Mouse (Mus musculus) heart, embryonic 14.5 days (tissue): Measurements from ENCODE around the gene Myh11. TPM values are rescaled to one million over a fixed set of nuclear protein-coding genes. Genes with fewer than 3 reads are reported as not detected.
"Not testable (repeated sequence)": the region's sequence is repeated elsewhere in the genome, so short reads cannot be mapped to it uniquely, and the experiment has no call there.

Source experiments
- ATAC-seq: fragments of 200-750 bp; cut with Nextera tagmentation; 2 replicates; pipeline ENCODE4 v1.8.0; 2017; ENCODE audit warnings: low read depth, moderate TSS enrichment; ENCODE audit not compliant: insufficient number of reproducible peaks, insufficient read depth, low FRiP score
- H3K27ac ChIP-seq, 2 experiments: fragments of 200-500 bp in 1 of 2; fragments of 300-500 bp in 1 of 2; sonication (generic) in 1 of 2; replicated peaks in 1 of 2; 2 replicates each; pipeline ENCODE4 v1.5.1; 2012 to 2014; ENCODE audit warnings: low read depth in 2 of 2, low read length in 2 of 2, control low read depth in 1 of 2, mild to moderate bottlenecking in 1 of 2, mixed read lengths in 1 of 2; ENCODE audit not compliant: control insufficient read depth in 1 of 2, insufficient read depth in 1 of 2
- H3K27me3 ChIP-seq: fragments of 300-500 bp; sonication (generic); 2 replicates; pipeline ENCODE4 v1.6.1; 2014; ENCODE audit warnings: mild to moderate bottlenecking, low read length, control low read depth; ENCODE audit not compliant: control insufficient read depth, insufficient read depth
- H3K36me3 ChIP-seq: fragments of 300-500 bp; sonication (generic); 2 replicates; pipeline ENCODE4 v1.6.1; 2014; ENCODE audit warnings: mild to moderate bottlenecking, control low read depth, low read length, mixed read lengths; ENCODE audit not compliant: control insufficient read depth, insufficient read depth
- H3K4me1 ChIP-seq, 2 experiments: fragments of 200-500 bp in 1 of 2; fragments of 300-500 bp in 1 of 2; sonication (generic) in 1 of 2; 2 replicates each; pipeline ENCODE4 v1.6.1; 2012 to 2014; ENCODE audit warnings: low read length in 2 of 2, control low read depth in 1 of 2, mixed read lengths in 1 of 2; ENCODE audit not compliant: control insufficient read depth in 2 of 2, insufficient read depth in 2 of 2
- H3K4me2 ChIP-seq: fragments of 300-500 bp; sonication (generic); 2 replicates; pipeline ENCODE4 v1.6.1; 2014; ENCODE audit warnings: mild to moderate bottlenecking, low read length
- H3K4me3 ChIP-seq, 2 experiments: fragments of 200-500 bp in 1 of 2; fragments of 300-500 bp in 1 of 2; sonication (generic) in 1 of 2; 2 replicates each; pipeline ENCODE4 v1.5.1; 2012 to 2014; ENCODE audit warnings: low read length in 2 of 2, mild to moderate bottlenecking in 2 of 2, control low read depth in 1 of 2, low read depth in 1 of 2, moderate library complexity in 1 of 2; ENCODE audit not compliant: control insufficient read depth in 1 of 2, insufficient read depth in 1 of 2
- H3K9ac ChIP-seq: fragments of 300-500 bp; sonication (generic); 2 replicates; pipeline ENCODE4 v1.6.1; 2014; ENCODE audit warnings: mild to moderate bottlenecking, low read length
- H3K9me3 ChIP-seq: fragments of 300-500 bp; sonication (generic); 2 replicates; pipeline ENCODE4 v1.6.1; 2016; ENCODE audit warnings: low read length, control low read depth; ENCODE audit not compliant: control insufficient read depth
- WGBS: fragments of 180-500 bp; shearing (Covaris S2); extraction: QIAGEN DNeasy Blood & Tissue Kit; methylation state at CpG from one replicate; pipeline ENCODE4 v1.1.7; 2014; 5-methylcytosine and 5-hydroxymethylcytosine counted together
- microRNA counts: library from miRNA; unstranded; fragments of <30 nt; microRNA quantifications from one replicate; lab custom pipeline; 2016
- microRNA-seq: library from miRNA; unstranded; fragments of <30 nt; microRNA quantifications from one replicate; pipeline ENCODE4, GENCODE M21; 2016
- polyA plus RNA-seq: library from polyadenylated mRNA; unstranded; fragments of >200 nt; fragmentation: Nextera tagmentation; extraction: Ambion mirVana; gene quantifications from 2 replicates; pipeline ENCODE4 v1.2.1, GENCODE M21; 2014

The Myh11 gene
- polyA plus RNA-seq, 1 experiment from 2014 or later: 1.9 TPM

DNA sequence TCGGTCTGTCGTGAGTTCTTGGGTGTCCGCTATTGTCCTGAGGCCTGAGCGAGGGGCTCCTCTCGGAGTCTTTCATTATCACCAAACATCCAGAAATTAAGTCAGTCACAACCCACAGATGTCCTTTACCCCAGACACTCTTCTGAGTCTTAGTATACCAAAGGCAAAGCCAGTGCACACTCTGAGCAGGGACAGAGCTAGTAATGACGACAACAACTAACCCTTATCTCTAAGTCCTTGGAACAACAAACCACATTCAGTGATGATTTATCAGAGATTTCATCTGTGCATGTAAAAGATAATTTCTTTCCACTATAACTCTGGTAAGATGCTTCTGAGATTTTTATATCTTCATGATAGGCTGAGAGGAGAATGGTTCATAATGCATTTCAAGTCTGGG, 134.9 kb downstream of the Myh11 start:
- Histone ChIP-seq H3K36me3 (peaks cover 24% of the 10 kb centered on the region), H3K4me1 (peaks cover 0 to 9% of the 10 kb centered on the region in 2 experiments; a peak in 2 of 4 replicates), H3K27ac (no peak overlapping the region), H3K9ac (no peak overlapping the region), H3K27me3 (no peaks in the 10 kb centered on the region), H3K9me3 (no peaks in the 10 kb centered on the region), H3K4me2 (no peak overlapping the region), H3K4me3 (no peak overlapping the region)
- WGBS: 94% methylated on average over 5 of the region's 6 CpGs
- ATAC-seq: no peak

DNA sequence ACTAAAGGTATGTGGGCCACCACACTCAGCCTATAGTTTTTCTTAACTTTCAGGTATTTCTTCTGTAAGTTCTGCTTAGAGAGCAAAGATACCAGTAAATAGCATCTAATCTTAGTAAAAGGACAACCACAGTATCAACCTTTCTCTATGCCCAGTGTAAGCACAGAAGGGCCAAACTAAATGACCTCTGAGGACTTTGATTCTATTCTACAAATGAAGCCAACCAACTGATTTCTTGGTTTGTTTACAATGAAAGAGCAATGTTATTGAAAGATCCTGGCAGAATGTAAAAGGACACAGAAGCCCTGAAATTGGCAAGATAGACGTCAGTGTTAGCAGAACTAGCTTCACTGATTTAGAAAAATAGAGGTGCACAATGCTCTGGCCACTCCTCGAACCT, 135.5 kb downstream of the Myh11 start:
- not testable (repeated sequence) for H3K9me3 ChIP-seq
- 75% methylated on average over 1 of the region's 2 CpGs for WGBS

DNA sequence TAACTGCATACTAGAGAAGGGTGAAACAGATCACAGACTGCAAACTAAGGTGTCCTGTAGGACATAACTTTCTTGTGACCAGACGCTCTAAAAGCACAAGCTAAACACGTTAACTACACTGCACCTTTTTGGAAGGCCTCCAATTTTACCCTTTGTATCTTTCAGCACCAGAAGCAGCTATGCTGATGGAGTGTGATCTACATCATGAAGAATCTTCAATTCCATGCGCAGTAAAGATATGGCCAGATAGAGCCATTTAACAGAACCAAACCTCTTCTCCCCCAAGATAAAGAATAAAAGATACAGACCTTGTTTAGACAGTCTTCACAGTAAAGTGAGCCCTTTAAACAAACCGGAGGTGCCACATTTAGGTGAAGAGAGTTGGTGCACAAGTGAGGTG, 139.5 kb downstream of the Myh11 start:
- no peaks in the 10 kb centered on the region for H3K4me1 ChIP-seq
- no peaks in the 10 kb centered on the region for H3K9me3 ChIP-seq
- H3K36me3 ChIP-seq: peaks cover 61% of the 10 kb centered on the region
- 88% methylated on average over 4 of the region's 4 CpGs for WGBS
- ATAC-seq: no peak
- no peak overlapping the region for H3K9ac ChIP-seq
- no peak overlapping the region for H3K27ac ChIP-seq
- no peak overlapping the region for H3K4me3 ChIP-seq
- no peak overlapping the region for H3K4me2 ChIP-seq
- no peaks in the 10 kb centered on the region for H3K27me3 ChIP-seq

More for the DNA sequence above, 135.5 kb downstream of the Myh11 start:
- H3K36me3 ChIP-seq: peaks cover 31% of the 10 kb centered on the region
- H3K27ac ChIP-seq, H3K4me3 ChIP-seq, H3K4me2 ChIP-seq, H3K9ac ChIP-seq, H3K4me1 ChIP-seq, ATAC-seq, H3K27me3 ChIP-seq: not testable (repeated sequence)

DNA sequence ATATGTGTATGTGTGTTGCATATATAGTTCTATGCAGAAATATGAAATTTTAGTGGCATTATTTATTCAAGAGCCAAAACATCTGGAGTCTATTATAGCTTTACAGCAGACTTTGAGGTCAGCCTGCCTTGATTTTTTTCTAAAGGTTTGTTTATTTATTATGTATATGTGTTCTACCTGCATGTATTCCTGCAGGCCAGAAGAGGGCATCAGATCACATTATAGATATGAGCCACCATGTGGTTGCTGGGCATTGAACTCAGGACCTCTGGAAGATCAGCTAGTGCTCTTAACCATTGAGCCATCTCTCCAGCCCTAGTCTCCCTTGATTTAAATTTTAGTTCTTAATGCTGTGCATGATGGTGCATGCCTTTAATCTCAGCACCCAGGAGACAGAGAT, 143.5 kb downstream of the Myh11 start:
- Histone ChIP-seq H3K4me3 (no peak overlapping the region), H3K9me3 (no peaks in the 10 kb centered on the region), H3K27ac (no peak overlapping the region), H3K36me3 (peaks cover 92% of the 10 kb centered on the region), H3K4me1 (no peaks in the 10 kb centered on the region), H3K27me3 (no peaks in the 10 kb centered on the region), H3K4me2 (no peak overlapping the region), H3K9ac (no peak overlapping the region)
- ATAC-seq: no peak

MicroRNAs within 50 kb of the gene (microRNA counts, 519-probe panel; counts per million panel counts)
- microRNA mmu-miR-484 (lab: Ali Mortazavi, UCI): 5,254 counts per million, percentile 82 among the panel's probes with 10 or more counts

Small RNAs within 50 kb of the gene (microRNA-seq; reads per million reads assigned to microRNA genes)
- 2,042 reads per million, percentile 82 among the genes with 10 or more reads in this experiment for gene Mir484

Other genes starting within 250 kb of the Myh11 start
- gene Nde1, start 128.1 kb downstream of the Myh11 start, polyA plus RNA-seq: 72.6 and 74.6 TPM in 2 replicates
- 10.3 and 12.2 TPM in 2 replicates for gene Marf1, start 128.0 kb downstream of the Myh11 start, polyA plus RNA-seq
- gene Fopnl, start 26.0 kb upstream of the Myh11 start, polyA plus RNA-seq: 123 and 131 TPM in 2 replicates
- gene Abcc1, start 70.2 kb upstream of the Myh11 start, polyA plus RNA-seq: 2.0 and 3.3 TPM in 2 replicates